Mouse (Mus musculus) cerebellum, postnatal 10 days (tissue): Measurements from ENCODE around the gene Diras2.

Source experiments
- DNase-seq, 2 experiments: peaks; one replicate each; pipeline ENCODE4 v3.0.0; 2021; ENCODE audit warnings: mixed read lengths in 2 of 2

Diras2 gene

GRCm38 (mm10) chr13:52551275-52551674 is 20.2 kb upstream of the Diras2 start:
- no peak for DNase-seq

- no peak for DNase-seq
These were observed 19.7 kb upstream of the Diras2 start for GRCm38 (mm10) chr13:52550690-52551193.

DNA sequence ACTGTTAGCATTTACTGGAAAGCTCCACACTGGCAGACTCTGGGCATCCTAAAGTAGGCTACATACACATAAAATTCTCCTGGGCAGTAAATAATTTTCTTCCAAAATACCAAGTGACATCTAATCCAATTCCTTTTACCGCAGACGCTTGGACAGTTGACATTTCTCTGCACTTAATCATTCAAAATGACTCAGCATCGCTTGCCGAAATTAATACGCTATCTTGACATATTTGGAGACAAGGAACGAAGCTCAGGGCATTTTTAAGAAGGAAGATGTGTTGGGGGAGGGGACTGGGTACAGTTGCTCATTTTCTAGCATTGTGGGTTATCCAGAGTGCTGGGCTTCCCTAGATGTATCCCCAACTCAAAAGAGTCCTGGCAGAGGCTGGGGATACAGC is 15.2 kb upstream of the Diras2 start:
- no peak for DNase-seq

DNA sequence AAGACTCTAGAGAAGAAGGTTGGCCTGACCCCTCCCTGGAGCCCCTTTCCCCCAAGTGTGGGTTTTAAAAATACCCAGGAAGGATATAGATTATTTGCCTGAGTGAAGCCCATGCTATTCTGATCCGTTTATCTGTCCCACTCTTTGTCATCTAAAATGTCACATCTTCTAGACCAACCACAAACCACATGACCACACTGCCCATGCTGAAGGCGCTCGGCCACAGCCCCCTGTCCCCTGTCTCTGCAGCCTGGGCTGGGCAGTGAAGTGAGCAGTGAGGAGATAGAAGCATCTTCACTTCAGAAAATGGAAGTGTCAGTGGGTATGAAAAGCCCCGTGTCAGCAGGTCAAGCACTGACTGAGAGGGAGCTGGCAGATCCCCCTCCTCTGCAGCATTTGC is 11.6 kb upstream of the Diras2 start:
- no peak for DNase-seq

DNA sequence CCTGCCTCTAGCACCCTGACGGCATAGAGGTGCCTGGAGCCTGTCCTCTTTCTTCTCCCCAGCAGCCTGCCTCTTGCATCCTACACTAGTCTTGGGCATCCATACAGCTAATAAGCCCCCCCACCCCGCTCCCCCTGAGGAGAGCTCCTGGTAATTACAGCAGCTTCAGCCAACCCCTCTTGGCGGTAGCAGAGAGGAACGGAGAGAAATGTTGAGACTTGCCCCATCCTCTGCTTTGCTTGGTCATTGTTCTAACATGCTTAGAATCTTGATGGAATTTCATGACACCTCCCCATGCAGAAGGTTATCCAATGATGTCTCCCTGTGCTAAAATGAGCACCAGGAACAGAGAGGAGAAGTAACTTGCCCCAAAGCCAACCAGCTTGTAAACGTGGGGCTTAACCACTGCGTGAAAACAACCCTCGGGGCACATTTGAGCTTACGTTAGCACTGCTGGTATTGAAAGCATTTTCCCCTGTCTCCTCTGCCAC is 11.0 kb upstream of the Diras2 start:
- DNase-seq: no peak

GRCm38 (mm10) chr13:52541385-52542035 is 10.4 kb upstream of the Diras2 start:
- DNase-seq: no peak

DNA sequence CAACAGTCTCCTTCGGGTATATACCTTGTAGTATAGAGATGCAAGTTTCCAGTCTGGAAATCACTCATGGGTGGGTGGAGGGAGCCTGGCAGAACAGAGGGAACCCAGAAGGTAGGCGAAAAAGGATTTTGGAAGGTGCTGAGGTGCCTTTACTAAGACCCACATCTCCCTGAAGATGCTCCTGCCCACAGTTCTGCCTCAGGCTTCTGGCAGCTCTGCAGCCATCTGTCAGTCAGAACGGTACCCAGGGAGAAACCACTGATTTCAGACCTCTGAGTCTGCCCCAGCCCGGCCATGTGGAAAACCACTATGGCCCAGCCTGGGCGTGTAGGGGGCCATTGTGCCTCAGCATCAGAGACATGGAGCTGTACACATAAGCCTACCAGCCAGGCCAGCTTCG is 8.4 kb upstream of the Diras2 start:
- peak in 1 of 2 experiments; percentile 49 for DNase-seq

GRCm38 (mm10) chr13:52538588-52539116 is 7.6 kb upstream of the Diras2 start:
- DNase-seq: no peak

- no peak for DNase-seq
These were observed 6.9 kb upstream of the Diras2 start for GRCm38 (mm10) chr13:52537754-52538587.

GRCm38 (mm10) chr13:52535542-52535941 is 4.5 kb upstream of the Diras2 start:
- DNase-seq: peak; percentile 91 to 94

- no peak for DNase-seq
These were observed 2.6 kb upstream of the Diras2 start for GRCm38 (mm10) chr13:52533644-52534043.

GRCm38 (mm10) chr13:52530008-52530945 is 802 bp downstream of the Diras2 start:
- DNase-seq: peak; percentile 91 to 94

GRCm38 (mm10) chr13:52529188-52529972 is 1.7 kb downstream of the Diras2 start:
- peak; percentile 52 to 62 for DNase-seq

- peak; percentile 66 to 68 for DNase-seq
These were observed 2.3 kb downstream of the Diras2 start for GRCm38 (mm10) chr13:52528786-52529185.

- peak in 1 of 2 experiments; percentile 49 for DNase-seq
These were observed 2.8 kb downstream of the Diras2 start for GRCm38 (mm10) chr13:52528281-52528680.

DNA sequence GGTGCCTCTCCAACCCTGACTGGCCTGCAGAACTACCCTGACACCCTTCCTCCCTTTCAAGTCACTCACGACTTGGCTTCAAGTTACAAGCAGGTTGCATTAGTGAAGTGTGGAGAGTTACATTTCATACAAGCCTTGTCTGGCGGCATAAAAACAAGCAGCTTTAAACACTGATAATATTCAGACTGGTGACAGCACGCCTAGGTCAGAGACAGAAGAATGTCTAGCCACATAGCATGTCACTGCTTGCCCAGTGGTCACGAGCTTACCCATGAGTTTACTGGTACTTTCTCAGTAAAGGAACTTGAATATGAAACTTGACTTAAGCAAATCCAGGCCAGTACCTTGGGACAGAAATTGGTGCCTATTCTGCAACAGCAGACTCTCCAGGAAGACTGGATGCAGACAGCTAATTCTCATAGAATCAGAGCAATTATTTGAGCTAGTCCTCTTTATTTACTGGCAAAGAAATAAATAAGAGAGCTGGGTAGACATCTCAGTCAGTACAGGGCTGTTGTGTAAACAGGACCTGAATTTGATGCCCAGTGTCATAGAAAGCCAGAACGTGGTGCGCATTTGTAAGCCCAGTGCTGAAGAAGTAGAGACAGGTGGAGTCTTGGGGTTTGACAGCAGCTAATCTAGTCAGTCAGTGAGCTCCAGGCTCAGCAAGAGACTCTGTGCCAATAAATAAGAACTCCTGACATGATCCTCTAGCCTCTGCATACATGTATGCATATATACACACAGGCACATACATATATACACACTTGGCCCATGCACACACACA is 4.6 kb downstream of the Diras2 start:
- peak in 1 of 2 experiments; percentile 30 for DNase-seq

GRCm38 (mm10) chr13:52524313-52524712 is 6.8 kb downstream of the Diras2 start:
- DNase-seq: no peak

- no peak for DNase-seq
These were observed 9.9 kb downstream of the Diras2 start for GRCm38 (mm10) chr13:52521176-52521575.

- no peak for DNase-seq
These were observed 11.7 kb downstream of the Diras2 start for GRCm38 (mm10) chr13:52519425-52519824.

- no peak for DNase-seq
These were observed 12.7 kb downstream of the Diras2 start for GRCm38 (mm10) chr13:52518377-52518776.

- DNase-seq: no peak
These were observed 14.1 kb downstream of the Diras2 start for GRCm38 (mm10) chr13:52517021-52517420.
